Mouse (Mus musculus): ENCODE measurements around the gene Chd6.

Gene Chd6

GRCm38 (mm10) chr2:160951595-160951994 is 157.3 kb downstream of the Chd6 start:
- no peaks in the 10 kb centered on the region for H3K9me3 ChIP-seq (ENCODE audit: low read length)
- H3K27me3 ChIP-seq (ENCODE audit: insufficient read depth, low read length): no peaks in the 10 kb centered on the region
- TF ChIP-seq POU5F1 (IDR thresholded peaks at IDR 0.05; ENCODE audit: borderline replicate concordance, low read length): no peak
- TF ChIP-seq NANOG (IDR thresholded peaks at IDR 0.05; ENCODE audit: borderline replicate concordance, low read length): no peak
- TF ChIP-seq CTCF (conservative IDR thresholded peaks at IDR 0.05; ENCODE audit: low read length): no peak
- peaks cover 94% of the 10 kb centered on the region for H3K36me3 ChIP-seq (ENCODE audit: insufficient read depth, low read length)
- no peak overlapping the region for H3K4me3 ChIP-seq (replicated peaks; ENCODE audit: low read length)
- H3K4me1 ChIP-seq (replicated peaks; ENCODE audit: low read depth, low read length): peaks cover 9% of the 10 kb centered on the region; the same call in 1 of the 2 replicates

GRCm38 (mm10) chr2:160942443-160942842 is 166.4 kb downstream of the Chd6 start:
- Histone ChIP-seq H3K36me3 (ENCODE audit: insufficient read depth, low read length) (peaks cover 19% of the 10 kb centered on the region), H3K27me3 (ENCODE audit: insufficient read depth, low read length) (0 out of 2 replicates have a peak, but pooled peaks cover 3% of the 10 kb centered on the region), H3K9me3 (ENCODE audit: low read length) (peaks cover 6% of the 10 kb centered on the region), H3K4me1 (replicated peaks; ENCODE audit: low read depth, low read length) (no peaks in the 10 kb centered on the region; the same call in 1 of the 2 replicates), H3K4me3 (replicated peaks; ENCODE audit: low read length) (no peak overlapping the region)
- TF ChIP-seq POU5F1 (IDR thresholded peaks at IDR 0.05; ENCODE audit: borderline replicate concordance, low read length) (no peak), NANOG (IDR thresholded peaks at IDR 0.05; ENCODE audit: borderline replicate concordance, low read length) (no peak), CTCF (conservative IDR thresholded peaks at IDR 0.05; ENCODE audit: low read length) (peak; percentile 39)

- H3K9me3 ChIP-seq (ENCODE audit: low read length): peaks cover 12% of the 10 kb centered on the region
- H3K4me1 ChIP-seq (replicated peaks; ENCODE audit: low read depth, low read length): no peaks in the 10 kb centered on the region; the same call in 1 of the 2 replicates
- no peak for TF ChIP-seq CTCF (conservative IDR thresholded peaks at IDR 0.05; ENCODE audit: low read length)
- no peak for TF ChIP-seq POU5F1 (IDR thresholded peaks at IDR 0.05; ENCODE audit: borderline replicate concordance, low read length)
- TF ChIP-seq NANOG (IDR thresholded peaks at IDR 0.05; ENCODE audit: borderline replicate concordance, low read length): no peak
- H3K4me3 ChIP-seq (replicated peaks; ENCODE audit: low read length): no peak overlapping the region
- H3K27me3 ChIP-seq (ENCODE audit: insufficient read depth, low read length): 0 out of 2 replicates have a peak, but pooled peaks cover 5% of the 10 kb centered on the region
- H3K36me3 ChIP-seq (ENCODE audit: insufficient read depth, low read length): peaks cover 8% of the 10 kb centered on the region; the same call in 1 of the 2 replicates
These were observed 167.8 kb downstream of the Chd6 start for GRCm38 (mm10) chr2:160940930-160941709.

- TF ChIP-seq NANOG (IDR thresholded peaks at IDR 0.05; ENCODE audit: borderline replicate concordance, low read length): no peak
- TF ChIP-seq POU5F1 (IDR thresholded peaks at IDR 0.05; ENCODE audit: borderline replicate concordance, low read length): no peak
- TF ChIP-seq CTCF (conservative IDR thresholded peaks at IDR 0.05; ENCODE audit: low read length): no peak
- Histone ChIP-seq H3K9me3 (ENCODE audit: low read length) (peaks cover 12% of the 10 kb centered on the region), H3K36me3 (ENCODE audit: insufficient read depth, low read length) (no peaks in the 10 kb centered on the region), H3K4me3 (replicated peaks; ENCODE audit: low read length) (no peak overlapping the region), H3K4me1 (replicated peaks; ENCODE audit: low read depth, low read length) (no peaks in the 10 kb centered on the region), H3K27me3 (ENCODE audit: insufficient read depth, low read length) (0 out of 2 replicates have a peak, but pooled peaks cover 6% of the 10 kb centered on the region)
These were observed 174.4 kb downstream of the Chd6 start for GRCm38 (mm10) chr2:160934451-160934850.

- TF ChIP-seq CTCF (conservative IDR thresholded peaks at IDR 0.05; ENCODE audit: low read length) (peak; percentile 54), POU5F1 (IDR thresholded peaks at IDR 0.05; ENCODE audit: borderline replicate concordance, low read length) (no peak), NANOG (IDR thresholded peaks at IDR 0.05; ENCODE audit: borderline replicate concordance, low read length) (no peak)
These were observed 175.0 kb downstream of the Chd6 start for GRCm38 (mm10) chr2:160933890-160934289.

GRCm38 (mm10) chr2:160932981-160933380 is 175.9 kb downstream of the Chd6 start:
- Histone ChIP-seq H3K27me3 (ENCODE audit: insufficient read depth, low read length) (0 out of 2 replicates have a peak, but pooled peaks cover 6% of the 10 kb centered on the region), H3K4me3 (replicated peaks; ENCODE audit: low read length) (no peak overlapping the region), H3K36me3 (ENCODE audit: insufficient read depth, low read length) (no peaks in the 10 kb centered on the region), H3K4me1 (replicated peaks; ENCODE audit: low read depth, low read length) (no peaks in the 10 kb centered on the region), H3K9me3 (ENCODE audit: low read length) (peaks cover 7% of the 10 kb centered on the region)
- TF ChIP-seq POU5F1 (IDR thresholded peaks at IDR 0.05; ENCODE audit: borderline replicate concordance, low read length): no peak
- TF ChIP-seq NANOG (IDR thresholded peaks at IDR 0.05; ENCODE audit: borderline replicate concordance, low read length): no peak

More at GRCm38 (mm10) chr2:160933890-160934289, 175.0 kb downstream of the Chd6 start:
- H3K36me3 ChIP-seq (ENCODE audit: insufficient read depth, low read length): no peaks in the 10 kb centered on the region
- peaks cover 12% of the 10 kb centered on the region for H3K9me3 ChIP-seq (ENCODE audit: low read length)
- no peaks in the 10 kb centered on the region for H3K4me1 ChIP-seq (replicated peaks; ENCODE audit: low read depth, low read length)
- H3K4me3 ChIP-seq (replicated peaks; ENCODE audit: low read length): no peak overlapping the region
- H3K27me3 ChIP-seq (ENCODE audit: insufficient read depth, low read length): 0 out of 2 replicates have a peak, but pooled peaks cover 6% of the 10 kb centered on the region

- no peak overlapping the region for H3K4me3 ChIP-seq (replicated peaks; ENCODE audit: low read length)
- H3K27me3 ChIP-seq (ENCODE audit: insufficient read depth, low read length): 0 out of 2 replicates have a peak, but pooled peaks cover 6% of the 10 kb centered on the region
- H3K36me3 ChIP-seq (ENCODE audit: insufficient read depth, low read length): no peaks in the 10 kb centered on the region
- no peak for TF ChIP-seq CTCF (conservative IDR thresholded peaks at IDR 0.05; ENCODE audit: low read length)
- TF ChIP-seq POU5F1 (IDR thresholded peaks at IDR 0.05; ENCODE audit: borderline replicate concordance, low read length): no peak
- no peak for TF ChIP-seq NANOG (IDR thresholded peaks at IDR 0.05; ENCODE audit: borderline replicate concordance, low read length)
- H3K9me3 ChIP-seq (ENCODE audit: low read length): peaks cover 5% of the 10 kb centered on the region
- H3K4me1 ChIP-seq (replicated peaks; ENCODE audit: low read depth, low read length): no peaks in the 10 kb centered on the region
These were observed 176.6 kb downstream of the Chd6 start for GRCm38 (mm10) chr2:160932325-160932724.

- no peaks in the 10 kb centered on the region for H3K9me3 ChIP-seq (ENCODE audit: low read length)
- H3K27me3 ChIP-seq (ENCODE audit: insufficient read depth, low read length): 0 out of 2 replicates have a peak, but pooled peaks cover 6% of the 10 kb centered on the region
- TF ChIP-seq CTCF (conservative IDR thresholded peaks at IDR 0.05; ENCODE audit: low read length): peak; percentile 80
- TF ChIP-seq NANOG (IDR thresholded peaks at IDR 0.05; ENCODE audit: borderline replicate concordance, low read length): no peak
- no peaks in the 10 kb centered on the region for H3K36me3 ChIP-seq (ENCODE audit: insufficient read depth, low read length)
- no peaks in the 10 kb centered on the region for H3K4me1 ChIP-seq (replicated peaks; ENCODE audit: low read depth, low read length)
- H3K4me3 ChIP-seq (replicated peaks; ENCODE audit: low read length): no peak overlapping the region
These were observed 177.5 kb downstream of the Chd6 start for GRCm38 (mm10) chr2:160931378-160931777.
